Mouse (Mus musculus): ENCODE data around the gene Adamtsl1. TPM values are rescaled to one million over a fixed set of nuclear protein-coding genes. Genes with fewer than 3 reads are reported as not detected.

Adamtsl1 gene
- polyA plus RNA-seq, 1 experiment from 2014 or later: 13.2 TPM

- H3K9ac ChIP-seq (ENCODE audit: low read depth, low read length): no peak overlapping the region
- no peaks in the 10 kb centered on the region for H3K27me3 ChIP-seq (ENCODE audit: control insufficient read depth, insufficient read depth, low read length)
- no peaks in the 10 kb centered on the region for H3K9me3 ChIP-seq (replicated peaks; ENCODE audit: control insufficient read depth, low read length)
- H3K4me2 ChIP-seq: no peak overlapping the region
- no peak for ATAC-seq (replicated peaks; ENCODE audit: insufficient number of reproducible peaks, low FRiP score, low TSS enrichment)
- no peaks in the 10 kb centered on the region for H3K4me1 ChIP-seq (ENCODE audit: control insufficient read depth, insufficient read depth, low read length)
- H3K4me3 ChIP-seq (ENCODE audit: low read depth, low read length): no peak overlapping the region
- 81% methylated on average over 6 of the region's 6 CpGs for WGBS (ENCODE audit: insufficient replicate concordance)
- no peaks in the 10 kb centered on the region for H3K36me3 ChIP-seq (ENCODE audit: control insufficient read depth, insufficient read depth, low read length)
- H3K27ac ChIP-seq (ENCODE audit: low read depth, low read length): no peak overlapping the region
Measured at GRCm38 (mm10) chr4:86301469-86301868, 787.5 kb downstream of the Adamtsl1 start.

- 69% methylated on average over 4 of the region's 4 CpGs for WGBS (ENCODE audit: insufficient replicate concordance)
- H3K27ac ChIP-seq (ENCODE audit: low read depth, low read length): no peak overlapping the region
- no peak for ATAC-seq (replicated peaks; ENCODE audit: insufficient number of reproducible peaks, low FRiP score, low TSS enrichment)
Measured at GRCm38 (mm10) chr4:86302095-86302494, 788.1 kb downstream of the Adamtsl1 start.

GRCm38 (mm10) chr4:86306753-86307152, 792.8 kb downstream of the Adamtsl1 start:
- ATAC-seq (replicated peaks; ENCODE audit: insufficient number of reproducible peaks, low FRiP score, low TSS enrichment): no peak
- Histone ChIP-seq H3K9me3 (replicated peaks; ENCODE audit: control insufficient read depth, low read length) (no peaks in the 10 kb centered on the region), H3K4me3 (ENCODE audit: low read depth, low read length) (no peak overlapping the region), H3K36me3 (ENCODE audit: control insufficient read depth, insufficient read depth, low read length) (no peaks in the 10 kb centered on the region), H3K4me2 (no peak overlapping the region), H3K27me3 (ENCODE audit: control insufficient read depth, insufficient read depth, low read length) (no peaks in the 10 kb centered on the region), H3K9ac (ENCODE audit: low read depth, low read length) (no peak overlapping the region), H3K27ac (ENCODE audit: low read depth, low read length) (no peak overlapping the region), H3K4me1 (ENCODE audit: control insufficient read depth, insufficient read depth, low read length) (peaks cover 11% of the 10 kb centered on the region; the same call in 1 of the 2 replicates)

More at GRCm38 (mm10) chr4:86302095-86302494, 788.1 kb downstream of the Adamtsl1 start:
- no peak overlapping the region for H3K4me3 ChIP-seq (ENCODE audit: low read depth, low read length)
- H3K4me1 ChIP-seq (ENCODE audit: control insufficient read depth, insufficient read depth, low read length): no peaks in the 10 kb centered on the region
- H3K9me3 ChIP-seq (replicated peaks; ENCODE audit: control insufficient read depth, low read length): no peaks in the 10 kb centered on the region
- no peak overlapping the region for H3K4me2 ChIP-seq
- no peak overlapping the region for H3K9ac ChIP-seq (ENCODE audit: low read depth, low read length)
- no peaks in the 10 kb centered on the region for H3K36me3 ChIP-seq (ENCODE audit: control insufficient read depth, insufficient read depth, low read length)
- H3K27me3 ChIP-seq (ENCODE audit: control insufficient read depth, insufficient read depth, low read length): no peaks in the 10 kb centered on the region

GRCm38 (mm10) chr4:86309178-86309577, 795.2 kb downstream of the Adamtsl1 start:
- no peak overlapping the region for H3K9ac ChIP-seq (ENCODE audit: low read depth, low read length)
- H3K27ac ChIP-seq (ENCODE audit: low read depth, low read length): no peak overlapping the region
- peaks cover 16% of the 10 kb centered on the region; the same call in 1 of the 2 replicates for H3K4me1 ChIP-seq (ENCODE audit: control insufficient read depth, insufficient read depth, low read length)
- no peaks in the 10 kb centered on the region for H3K36me3 ChIP-seq (ENCODE audit: control insufficient read depth, insufficient read depth, low read length)
- no peak overlapping the region for H3K4me2 ChIP-seq
- H3K27me3 ChIP-seq (ENCODE audit: control insufficient read depth, insufficient read depth, low read length): no peaks in the 10 kb centered on the region
- no peaks in the 10 kb centered on the region for H3K9me3 ChIP-seq (replicated peaks; ENCODE audit: control insufficient read depth, low read length)
- no peak for ATAC-seq (replicated peaks; ENCODE audit: insufficient number of reproducible peaks, low FRiP score, low TSS enrichment)
- 84% methylated on average over 2 of the region's 2 CpGs for WGBS (ENCODE audit: insufficient replicate concordance)
- H3K4me3 ChIP-seq (ENCODE audit: low read depth, low read length): no peak overlapping the region

- no peaks in the 10 kb centered on the region for H3K36me3 ChIP-seq (ENCODE audit: control insufficient read depth, insufficient read depth, low read length)
- 35% methylated on average over 7 of the region's 7 CpGs for WGBS (ENCODE audit: insufficient replicate concordance)
- no peaks in the 10 kb centered on the region for H3K27me3 ChIP-seq (ENCODE audit: control insufficient read depth, insufficient read depth, low read length)
- peak; percentile 68 for ATAC-seq (replicated peaks; ENCODE audit: insufficient number of reproducible peaks, low FRiP score, low TSS enrichment)
- no peak overlapping the region for H3K9ac ChIP-seq (ENCODE audit: low read depth, low read length)
- H3K4me2 ChIP-seq: no peak overlapping the region
- H3K4me1 ChIP-seq (ENCODE audit: control insufficient read depth, insufficient read depth, low read length): peaks cover 22% of the 10 kb centered on the region; the same call in 1 of the 2 replicates
- H3K4me3 ChIP-seq (ENCODE audit: low read depth, low read length): no peak overlapping the region
- no peaks in the 10 kb centered on the region for H3K9me3 ChIP-seq (replicated peaks; ENCODE audit: control insufficient read depth, low read length)
- peak overlapping the region; percentile 85 for H3K27ac ChIP-seq (ENCODE audit: low read depth, low read length)
Measured at GRCm38 (mm10) chr4:86310806-86311730, 797.1 kb downstream of the Adamtsl1 start.

- Histone ChIP-seq H3K27ac (ENCODE audit: low read depth, low read length) (peak overlapping the region; percentile 85; the same call in 1 of the 2 replicates), H3K9ac (ENCODE audit: low read depth, low read length) (no peak overlapping the region), H3K4me3 (ENCODE audit: low read depth, low read length) (no peak overlapping the region), H3K36me3 (ENCODE audit: control insufficient read depth, insufficient read depth, low read length) (no peaks in the 10 kb centered on the region), H3K27me3 (ENCODE audit: control insufficient read depth, insufficient read depth, low read length) (no peaks in the 10 kb centered on the region), H3K4me2 (no peak overlapping the region), H3K9me3 (replicated peaks; ENCODE audit: control insufficient read depth, low read length) (no peaks in the 10 kb centered on the region), H3K4me1 (ENCODE audit: control insufficient read depth, insufficient read depth, low read length) (peaks cover 28% of the 10 kb centered on the region)
- no peak for ATAC-seq (replicated peaks; ENCODE audit: insufficient number of reproducible peaks, low FRiP score, low TSS enrichment)
- WGBS (ENCODE audit: insufficient replicate concordance): 89% methylated on average over 2 of the region's 2 CpGs
Measured at GRCm38 (mm10) chr4:86312366-86312765, 798.4 kb downstream of the Adamtsl1 start.

- Histone ChIP-seq H3K4me3 (ENCODE audit: low read depth, low read length) (no peak overlapping the region), H3K9ac (ENCODE audit: low read depth, low read length) (no peak overlapping the region), H3K4me1 (ENCODE audit: control insufficient read depth, insufficient read depth, low read length) (peaks cover 28% of the 10 kb centered on the region), H3K27ac (ENCODE audit: low read depth, low read length) (no peak overlapping the region; the same call in 1 of the 2 replicates), H3K4me2 (no peak overlapping the region), H3K9me3 (replicated peaks; ENCODE audit: control insufficient read depth, low read length) (no peaks in the 10 kb centered on the region), H3K36me3 (ENCODE audit: control insufficient read depth, insufficient read depth, low read length) (no peaks in the 10 kb centered on the region), H3K27me3 (ENCODE audit: control insufficient read depth, insufficient read depth, low read length) (no peaks in the 10 kb centered on the region)
- no peak for ATAC-seq (replicated peaks; ENCODE audit: insufficient number of reproducible peaks, low FRiP score, low TSS enrichment)
- WGBS (ENCODE audit: insufficient replicate concordance): 78% methylated on average over 3 of the region's 3 CpGs
Measured at GRCm38 (mm10) chr4:86314442-86314841, 800.5 kb downstream of the Adamtsl1 start.

GRCm38 (mm10) chr4:86315122-86315521, 801.1 kb downstream of the Adamtsl1 start:
- no peaks in the 10 kb centered on the region for H3K27me3 ChIP-seq (ENCODE audit: control insufficient read depth, insufficient read depth, low read length)
- no peak overlapping the region for H3K9ac ChIP-seq (ENCODE audit: low read depth, low read length)
- H3K4me1 ChIP-seq (ENCODE audit: control insufficient read depth, insufficient read depth, low read length): peaks cover 27% of the 10 kb centered on the region

More at GRCm38 (mm10) chr4:86315122-86315521, 801.1 kb downstream of the Adamtsl1 start:
- no peak overlapping the region for H3K4me2 ChIP-seq
- H3K36me3 ChIP-seq (ENCODE audit: control insufficient read depth, insufficient read depth, low read length): no peaks in the 10 kb centered on the region
- H3K9me3 ChIP-seq (replicated peaks; ENCODE audit: control insufficient read depth, low read length): no peaks in the 10 kb centered on the region
- no peak overlapping the region for H3K27ac ChIP-seq (ENCODE audit: low read depth, low read length)
- no peak for ATAC-seq (replicated peaks; ENCODE audit: insufficient number of reproducible peaks, low FRiP score, low TSS enrichment)
- 43% methylated on average over 4 of the region's 4 CpGs for WGBS (ENCODE audit: insufficient replicate concordance)
- no peak overlapping the region for H3K4me3 ChIP-seq (ENCODE audit: low read depth, low read length)

All from heart, embryonic 11.5 days (tissue).